Mouse (Mus musculus): ENCODE data around the gene Apeh.

DNA sequence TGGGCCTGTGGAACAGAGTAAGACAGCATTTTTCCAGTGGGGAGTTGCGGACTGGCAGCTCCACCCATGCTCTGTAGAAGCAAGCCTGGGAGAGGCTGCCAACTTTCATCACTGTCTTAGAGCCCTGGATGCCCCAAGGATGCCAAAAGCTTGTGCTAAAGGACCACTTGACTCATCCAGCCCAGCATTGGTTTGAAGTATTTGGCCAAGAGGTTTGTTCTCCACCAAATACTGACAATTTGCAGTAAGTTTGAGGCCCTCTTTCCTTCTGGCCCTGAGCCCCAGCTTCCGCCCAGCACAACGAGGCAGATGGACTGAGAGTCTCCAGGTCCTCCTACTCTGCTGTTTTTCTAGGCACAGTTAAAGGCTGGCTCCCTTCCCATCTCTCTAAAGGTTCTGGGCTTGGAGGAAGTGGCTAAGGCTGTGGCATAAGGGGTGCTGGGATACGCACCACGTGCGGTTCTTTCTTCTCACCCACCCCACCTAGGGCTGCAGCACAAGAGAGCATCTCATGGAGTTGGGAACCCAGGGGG, 42.6 kb upstream of the Apeh start:
- no peak for TF ChIP-seq CTCF (IDR thresholded peaks at IDR 0.05; ENCODE audit: control insufficient read depth, insufficient read depth, insufficient replicate concordance, low read depth, low read length)
- no peak for TF ChIP-seq POLR2A (IDR thresholded peaks at IDR 0.05; ENCODE audit: control insufficient read depth, low read depth, low read length)

Measured in testis, adult 2 months (tissue).